ENCODE assay signal across 8 mouse cellular contexts in genomic region chr17:46704887-46705835, GRCm38 (mm10). TPM values are rescaled to one million over a fixed set of nuclear protein-coding genes. Genes with fewer than 3 reads are reported as not detected.
A peak's percentile ranks its signal among the peaks of the same experiment; 100 is the strongest.
DNase-seq lines count a peak whose midpoint lies in the region; ATAC-seq lines count a peak whose summit lies in the region.

TSS of gene Ppp2r5d (minus strand) at chr17:46705111.

- peaks cover 10 to 22% of the 10 kb centered on the region in 2 experiments for H3K4me1 ChIP-seq in heart, embryonic 14.5 days (ENCODE audit: control insufficient read depth in 2 of 2, insufficient read depth in 2 of 2, low read length in 2 of 2)
- H3K4me1 ChIP-seq in liver, embryonic 13.5 days (replicated peaks), result peaks cover 52% of the 10 kb centered on the region
- H3K4me1 ChIP-seq in stomach, embryonic 16.5 days (ENCODE audit: control insufficient read depth, insufficient read depth, low read length), result peaks cover 37% of the 10 kb centered on the region

- peak; percentile 99 for ATAC-seq in CD4-positive, CD25-positive, alpha-beta regulatory T cell, adult 4 months
- peak; percentile 93 for ATAC-seq in heart, embryonic 14.5 days (ENCODE audit: insufficient number of reproducible peaks, insufficient read depth, low FRiP score, low read depth)
- ATAC-seq in liver, embryonic 13.5 days (ENCODE audit: low read depth), result peak; percentile 94
- peak; percentile 95 for ATAC-seq in stomach, embryonic 16.5 days (ENCODE audit: insufficient read depth, low FRiP score)

- under 1% methylated on average over 48 of the region's 48 CpGs for WGBS in heart, embryonic 14.5 days
- WGBS in liver, embryonic 13.5 days (ENCODE audit: insufficient replicate concordance), result 1% methylated on average over 48 of the region's 48 CpGs
- WGBS in stomach, embryonic 16.5 days, result under 1% methylated on average over 48 of the region's 48 CpGs

- H3K27ac ChIP-seq in heart, embryonic 14.5 days (replicated peaks in 1 of 2; ENCODE audit: control insufficient read depth in 1 of 2, insufficient read depth in 1 of 2, low read depth in 2 of 2, low read length in 2 of 2), result peak within 1 kb of the TSS; percentile 89 to 92
- peak within 1 kb of the TSS; percentile 85 for H3K27ac ChIP-seq in liver, embryonic 13.5 days
- H3K27ac ChIP-seq in stomach, embryonic 16.5 days (ENCODE audit: low read length), result peak within 1 kb of the TSS; percentile 96

- peak within 1 kb of the TSS; percentile 77 for H3K4me2 ChIP-seq in heart, embryonic 14.5 days (ENCODE audit: low read length)
- peak within 1 kb of the TSS; percentile 91 for H3K4me2 ChIP-seq in liver, embryonic 13.5 days
- H3K4me2 ChIP-seq in stomach, embryonic 16.5 days (ENCODE audit: low read depth, low read length), result peak within 1 kb of the TSS; percentile 95

- H3K9ac ChIP-seq in heart, embryonic 14.5 days (ENCODE audit: low read length), result peak within 1 kb of the TSS; percentile 90
- H3K9ac ChIP-seq in liver, embryonic 13.5 days, result peak within 1 kb of the TSS; percentile 95
- peak within 1 kb of the TSS; percentile 90 for H3K9ac ChIP-seq in stomach, embryonic 16.5 days (ENCODE audit: low read length)

- H3K4me3 ChIP-seq in heart, embryonic 14.5 days (ENCODE audit: control insufficient read depth in 1 of 2, insufficient read depth in 1 of 2, low read depth in 1 of 2, low read length in 2 of 2), result peak within 1 kb of the TSS; percentile 78 to 92
- peak within 1 kb of the TSS; percentile 91 for H3K4me3 ChIP-seq in liver, embryonic 13.5 days (replicated peaks)
- H3K4me3 ChIP-seq in stomach, embryonic 16.5 days (replicated peaks; ENCODE audit: low read length), result peak within 1 kb of the TSS; percentile 86

- no peaks in the 10 kb centered on the region for H3K27me3 ChIP-seq in heart, embryonic 14.5 days (ENCODE audit: control insufficient read depth, insufficient read depth, low read length)
- no peaks in the 10 kb centered on the region for H3K27me3 ChIP-seq in liver, embryonic 13.5 days
- no peaks in the 10 kb centered on the region for H3K27me3 ChIP-seq in stomach, embryonic 16.5 days (ENCODE audit: control insufficient read depth, insufficient read depth, low read length)

- no peaks in the 10 kb centered on the region for H3K9me3 ChIP-seq in heart, embryonic 14.5 days (ENCODE audit: control insufficient read depth, low read length)
- H3K9me3 ChIP-seq in liver, embryonic 13.5 days (replicated peaks), result no peaks in the 10 kb centered on the region
- H3K9me3 ChIP-seq in stomach, embryonic 16.5 days (replicated peaks; ENCODE audit: control insufficient read depth, low read length), result no peaks in the 10 kb centered on the region

- peaks cover under 1% of the 10 kb centered on the region; the same call in 1 of the 2 replicates for H3K36me3 ChIP-seq in heart, embryonic 14.5 days (ENCODE audit: control insufficient read depth, insufficient read depth, low read length)
- H3K36me3 ChIP-seq in liver, embryonic 13.5 days, result peaks cover 10% of the 10 kb centered on the region; the same call in 1 of the 2 replicates
- no peaks in the 10 kb centered on the region for H3K36me3 ChIP-seq in stomach, embryonic 16.5 days (ENCODE audit: control insufficient read depth, insufficient read depth, low read length)

- peak; percentile 97 for DNase-seq in c-Kit-negative CD71-positive TER-119-positive erythroid progenitor cells, embryonic 14.5 days (ENCODE audit: low read depth, low spot score)
- DNase-seq in fibroblast of lung, adult 2 months (ENCODE audit: low read depth), result peak; percentile 97
- peak; percentile 97 for DNase-seq in kidney, postnatal 14 days
- DNase-seq in liver, embryonic 13.5 days, result peak; percentile 97
- peak; percentile 94 for DNase-seq in neural tube, embryonic 10.5 days (ENCODE audit: extremely low spot score, low spot score)

RNA-seq across cellular contexts. Expression of gene Ppp2r5d, which starts in this region (rescaled TPM):
- polyA plus RNA-seq in CD4-positive, CD25-positive, alpha-beta regulatory T cell, adult 4 months (2017; shearing (Covaris generic)), result 10 to 100 TPM; 19.7 to 31.4 TPM
- 42.7 and 46.3 TPM in 2 replicates for polyA plus RNA-seq in heart, embryonic 14.5 days (2014; fragmentation: Nextera tagmentation; extraction: Ambion mirVana)
- polyA plus RNA-seq in liver, embryonic 13.5 days (2015; fragmentation: Nextera tagmentation; extraction: Ambion mirVana), result 31.2 and 36.0 TPM in 2 replicates
- polyA plus RNA-seq in stomach, embryonic 16.5 days (2015; fragmentation: Nextera tagmentation; extraction: Ambion mirVana), result 71.7 and 82.4 TPM in 2 replicates

Comparison
In these comparisons a context has a peak if more than half of its experiments do, and no peak if none do; other contexts are left out.
1. Peak in every context shown above with its lines: DNase-seq, ATAC-seq, H3K4me3 ChIP-seq and H3K27ac ChIP-seq.